Mouse (Mus musculus) WW6 (cell line): ENCODE measurements around the gene Hoxd9.

Experiments
- DNase-seq: peaks from one replicate; pipeline ENCODE4 v3.0.0-alpha.2; 2013; ENCODE audit warnings: low read depth, low spot score

Hoxd9 gene

DNA sequence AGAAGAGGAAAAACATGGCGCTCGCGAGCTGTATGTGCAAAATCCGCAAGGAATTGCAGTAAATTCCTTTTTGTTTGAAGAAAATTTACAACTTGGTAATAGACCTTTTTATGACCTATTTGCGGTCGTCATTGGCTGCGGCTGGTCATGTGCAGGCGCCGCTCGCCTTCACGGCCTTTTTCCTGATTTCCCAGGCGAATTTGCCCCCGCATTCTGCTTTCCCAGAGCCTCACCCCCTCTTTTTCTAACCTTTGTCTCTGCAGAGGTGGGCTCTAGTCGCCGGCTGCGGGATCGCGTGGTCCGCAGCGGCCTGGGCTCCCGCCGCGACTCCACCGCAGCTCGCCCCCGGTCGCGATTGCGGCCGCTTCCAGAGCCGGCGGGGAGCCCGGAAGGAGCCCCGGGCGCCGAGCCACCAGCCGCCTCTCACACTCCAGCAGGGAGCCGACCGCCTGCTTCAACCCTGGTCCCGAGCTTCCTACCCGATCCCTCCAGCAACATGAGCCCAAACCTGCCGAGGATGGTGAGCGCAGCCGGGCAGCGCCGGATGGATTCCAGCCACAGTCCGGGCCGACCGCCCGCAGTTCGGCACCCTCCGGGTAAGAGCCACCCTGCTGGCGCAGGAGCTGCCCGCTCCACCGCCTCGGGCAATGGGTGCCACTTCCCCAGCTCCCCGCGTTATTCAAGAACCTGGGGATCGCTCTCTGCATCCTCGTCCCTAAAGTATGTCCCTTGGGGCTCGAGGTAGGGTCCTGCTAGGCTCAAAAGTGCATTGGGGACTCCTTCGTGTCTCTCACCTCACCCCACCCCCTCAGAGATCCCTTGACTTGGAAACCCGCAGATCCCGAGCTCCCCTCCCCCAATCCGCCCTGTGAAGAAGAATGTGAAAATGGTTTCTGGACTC lies 14.4 kb downstream of the Hoxd9 start, which contains the start of the genes Hoxd3 and Hoxd4:
Hoxd3 (plus strand) TSS at position 207 of the 901 bp plus-strand sequence.
Hoxd4 (plus strand) TSS at position 209 of the 901 bp plus-strand sequence.
- no peak for DNase-seq

- no peak for DNase-seq
Measured at GRCm38 (mm10) chr2:74713239-74714150, 16.0 kb downstream of the Hoxd9 start.

DNA sequence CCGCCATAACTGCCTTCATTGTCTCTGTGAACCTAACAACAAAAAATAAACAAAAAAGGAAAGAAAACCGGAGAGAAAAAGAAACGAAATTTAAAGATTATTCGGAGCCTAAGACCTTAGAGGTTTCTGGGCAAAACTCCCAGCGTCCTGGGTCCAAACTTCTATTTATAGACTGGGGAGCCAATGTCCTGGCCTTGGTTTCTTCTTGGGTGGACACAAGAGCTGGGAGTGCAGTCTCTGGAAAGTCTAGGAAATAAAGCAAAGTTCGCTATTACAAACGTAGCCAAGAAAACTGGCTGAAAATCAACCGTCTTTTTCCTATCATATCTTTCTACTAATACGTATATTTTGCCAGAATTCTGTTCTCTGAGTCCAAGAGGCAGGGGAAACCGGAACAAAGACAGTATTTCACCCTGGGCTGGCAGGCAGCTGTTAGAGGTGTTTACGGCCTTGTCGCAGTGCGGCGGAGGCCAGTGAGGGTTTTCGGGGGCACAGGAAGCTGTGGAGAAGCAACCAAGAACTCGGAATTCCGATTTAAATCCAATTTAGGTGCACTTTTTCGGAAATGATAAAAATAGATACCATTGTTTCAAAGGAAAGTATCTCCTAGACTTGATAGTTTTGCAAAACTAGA lies 16.7 kb downstream of the Hoxd9 start:
- DNase-seq = no peak

DNA sequence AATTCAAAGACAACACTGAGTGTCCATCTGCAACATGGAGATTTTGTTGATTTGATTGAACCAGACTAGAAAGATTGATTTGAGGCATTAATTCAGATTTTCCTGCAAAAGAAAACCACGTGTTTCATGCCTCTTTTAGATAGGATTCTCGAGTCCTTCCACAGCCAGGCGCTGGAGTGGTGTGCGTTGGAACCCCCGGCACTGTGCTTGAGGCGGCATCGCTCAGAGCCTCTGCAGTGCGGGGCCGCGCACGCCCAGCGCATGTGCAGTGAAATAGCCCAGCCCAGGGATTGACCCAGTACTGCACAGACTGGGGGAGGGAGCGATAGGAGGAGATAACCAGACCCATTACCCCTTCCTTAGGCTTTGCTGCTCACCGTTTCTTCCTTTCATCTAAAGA lies 17.4 kb downstream of the Hoxd9 start:
- no peak for DNase-seq

DNA sequence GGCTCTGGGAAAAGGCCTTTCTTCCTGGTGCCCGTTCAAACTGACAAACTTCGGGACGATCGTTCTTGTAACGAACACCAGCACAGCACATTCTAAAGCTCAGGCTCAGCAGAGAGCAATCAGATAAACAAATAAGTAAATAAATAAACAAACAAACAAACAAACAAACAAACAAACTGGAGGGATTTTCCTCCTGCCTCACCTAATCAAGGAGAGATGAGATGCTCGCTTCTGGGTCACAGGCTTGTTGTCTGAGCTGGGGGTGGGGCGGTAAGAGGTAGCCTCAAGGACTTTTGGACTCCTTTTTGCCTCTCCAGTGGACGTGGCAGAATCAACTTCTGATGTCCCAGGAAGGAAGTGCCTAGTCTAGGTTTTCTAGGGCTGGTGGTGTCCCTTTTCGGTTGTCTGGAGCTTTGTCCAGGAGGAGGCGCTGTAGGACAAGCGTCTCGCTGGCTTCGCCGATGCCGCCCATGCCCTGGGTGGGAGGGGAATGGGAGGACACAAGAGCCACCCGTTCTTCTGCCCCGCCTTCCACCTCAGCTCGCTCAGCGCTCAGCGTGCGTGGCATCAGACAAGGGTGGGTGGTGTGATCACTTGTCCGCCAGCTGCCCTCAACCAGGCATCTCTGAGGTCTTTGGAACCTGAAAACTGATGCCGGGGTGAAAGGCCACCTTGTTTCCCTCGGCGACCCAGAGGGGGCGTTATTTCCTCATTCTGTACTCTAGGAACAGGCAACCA lies 18.1 kb downstream of the Hoxd9 start:
- peak; percentile 79 for DNase-seq

GRCm38 (mm10) chr2:74720384-74720783 lies 22.9 kb downstream of the Hoxd9 start:
- DNase-seq = no peak

DNA sequence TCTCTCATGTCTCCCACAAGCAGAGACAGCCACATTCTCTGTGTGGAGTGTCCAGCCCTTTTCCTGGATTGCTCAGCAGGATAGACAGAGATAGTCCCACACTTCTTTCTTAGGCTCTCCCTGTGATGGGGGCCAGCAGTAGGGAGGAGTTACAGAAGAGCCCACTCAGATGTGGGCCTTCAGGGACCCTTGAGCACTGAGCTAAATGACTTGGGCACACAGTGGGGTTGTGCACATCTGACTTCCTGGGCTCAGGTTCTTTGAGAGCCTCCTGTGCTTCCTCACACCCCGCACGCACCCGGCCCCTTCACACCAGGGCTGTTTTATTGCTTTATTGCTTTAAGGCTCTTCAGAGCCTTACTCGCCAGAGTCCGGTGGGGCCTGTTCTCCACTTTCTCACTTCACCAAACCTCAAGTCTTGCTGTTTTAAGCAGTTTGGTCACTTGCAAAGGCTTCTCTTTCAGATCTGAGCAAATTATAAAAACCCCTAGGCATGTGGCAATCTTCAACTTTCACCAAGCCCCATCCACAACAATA lies 23.5 kb downstream of the Hoxd9 start:
- DNase-seq = no peak

DNA sequence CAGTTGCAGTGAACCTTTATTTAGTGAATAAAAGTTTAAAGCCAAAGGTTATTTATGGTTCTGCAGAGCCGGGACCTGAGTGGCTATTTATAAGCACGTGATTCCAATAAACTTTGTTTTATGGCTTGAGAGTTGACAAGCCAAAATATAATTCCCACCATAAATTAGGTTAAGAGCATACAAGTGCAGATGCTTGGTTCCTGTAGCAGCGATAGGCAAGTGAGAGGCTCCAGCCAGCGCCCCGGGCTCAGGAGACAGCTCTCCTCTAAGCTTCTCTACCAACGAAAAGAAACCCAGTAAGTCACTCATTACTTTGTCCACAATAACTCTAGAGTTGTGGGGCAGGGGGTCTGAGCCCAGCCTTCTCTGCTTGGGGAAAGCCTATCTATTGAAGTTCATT lies 24.4 kb downstream of the Hoxd9 start:
- DNase-seq = no peak

GRCm38 (mm10) chr2:74722949-74723348 lies 25.4 kb downstream of the Hoxd9 start:
- DNase-seq = no peak

GRCm38 (mm10) chr2:74724244-74725015 lies 26.9 kb downstream of the Hoxd9 start:
- DNase-seq = no peak

DNA sequence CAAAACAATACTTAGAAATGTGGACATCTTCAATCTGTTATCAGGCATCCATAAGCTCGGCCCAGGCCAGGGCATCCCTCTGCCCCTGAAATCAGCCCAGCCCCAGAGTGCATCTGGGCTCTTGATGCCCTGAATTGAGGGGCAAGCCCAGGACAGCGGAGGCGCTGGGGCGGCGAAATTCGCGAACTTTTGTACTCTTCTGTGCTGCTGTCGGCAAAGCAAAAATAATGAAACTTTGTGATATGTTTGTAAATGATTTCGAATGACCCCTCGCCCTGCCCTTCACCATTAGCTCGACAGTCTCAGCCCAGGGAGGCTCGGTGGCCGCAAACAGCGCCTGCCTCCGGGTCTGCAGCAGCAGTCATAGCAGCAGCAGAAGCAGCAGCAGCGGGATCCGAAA lies 27.6 kb downstream of the Hoxd9 start:
- DNase-seq = no peak

- DNase-seq = no peak
Measured at GRCm38 (mm10) chr2:74726551-74726950, 29.0 kb downstream of the Hoxd9 start, which contains the start of gene Gm28230. TSS of gene Gm28230 (plus strand) at chr2:74726728.

GRCm38 (mm10) chr2:74726973-74727639 lies 29.6 kb downstream of the Hoxd9 start:
- no peak for DNase-seq

DNA sequence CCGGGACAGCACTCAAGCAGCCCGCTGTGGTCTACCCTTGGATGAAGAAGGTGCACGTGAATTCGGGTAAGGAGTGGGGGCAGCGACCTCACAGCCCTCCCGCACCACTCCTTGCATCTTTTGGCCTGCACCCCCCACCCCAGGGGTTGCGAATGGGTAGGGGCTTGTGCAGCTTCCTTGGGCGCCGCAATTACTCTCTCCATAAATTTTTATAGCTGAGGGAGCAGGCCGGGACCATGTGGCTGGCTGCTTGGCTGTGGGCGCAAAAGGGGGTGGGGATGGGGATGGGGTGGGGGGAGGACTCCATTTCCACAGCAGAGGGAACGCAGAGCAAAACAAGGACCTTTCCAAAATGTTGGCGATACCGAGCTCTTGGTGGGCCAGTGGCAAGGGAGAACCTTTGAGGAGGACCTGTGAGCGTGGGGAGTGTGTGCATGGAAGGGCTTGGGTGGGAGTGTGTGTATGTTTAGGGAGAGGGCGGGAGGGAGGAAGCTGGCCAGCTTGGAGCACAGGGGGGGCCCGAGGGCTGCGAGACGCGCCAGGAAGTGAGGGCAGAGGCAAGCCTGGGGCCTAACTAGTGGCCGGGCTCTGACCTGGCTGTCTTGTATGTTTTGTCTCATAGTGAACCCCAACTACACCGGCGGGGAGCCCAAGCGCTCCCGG lies 30.2 kb downstream of the Hoxd9 start:
- DNase-seq = no peak

DNA sequence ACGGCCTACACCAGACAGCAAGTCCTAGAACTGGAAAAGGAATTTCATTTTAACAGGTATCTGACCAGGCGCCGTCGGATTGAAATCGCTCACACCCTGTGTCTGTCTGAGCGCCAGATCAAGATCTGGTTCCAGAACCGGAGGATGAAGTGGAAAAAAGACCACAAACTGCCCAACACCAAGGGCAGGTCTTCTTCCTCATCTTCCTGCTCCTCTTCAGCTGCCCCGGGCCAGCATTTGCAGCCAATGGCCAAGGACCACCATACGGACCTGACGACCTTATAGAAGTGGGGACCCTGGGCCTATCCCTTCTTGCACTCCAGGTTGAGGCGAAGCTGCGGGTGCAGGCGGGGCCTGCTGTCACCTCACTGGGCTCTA lies 30.8 kb downstream of the Hoxd9 start:
- no peak for DNase-seq

- no peak for DNase-seq
Measured at GRCm38 (mm10) chr2:74730331-74730730, 32.8 kb downstream of the Hoxd9 start.

DNA sequence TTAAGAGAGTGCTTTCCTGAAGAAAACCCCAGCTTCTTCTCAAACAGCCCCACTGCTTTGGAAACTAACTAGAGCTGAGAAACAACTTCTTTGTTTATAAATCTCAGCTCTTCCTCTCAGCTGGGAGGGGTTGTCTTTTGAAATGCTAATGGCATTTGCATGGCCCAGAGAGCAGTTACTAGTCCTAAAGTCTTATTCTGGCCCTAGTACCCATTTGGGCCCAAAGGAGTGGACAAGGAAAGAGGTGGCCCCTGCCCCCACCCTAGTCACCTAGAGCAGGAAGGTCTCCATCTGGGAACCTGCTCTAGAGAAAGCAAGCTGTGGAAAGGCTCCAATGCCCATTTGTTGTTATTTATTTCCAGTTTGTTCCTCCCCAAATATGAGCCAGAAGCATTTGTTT lies 33.5 kb downstream of the Hoxd9 start:
- DNase-seq = no peak

- no peak for DNase-seq
Measured at GRCm38 (mm10) chr2:74731799-74732512, 34.4 kb downstream of the Hoxd9 start.
